Mouse (Mus musculus): ENCODE data around the gene Dusp10. TPM values are rescaled to one million over a fixed set of nuclear protein-coding genes. Genes with fewer than 3 reads are reported as not detected.

The Dusp10 gene
- total and polyA plus RNA-seq, 3 experiments: 5.0 to 14.1 (median 7.9) TPM

- 72% methylated on average over 7 of the region's 7 CpGs for WGBS
- Histone ChIP-seq H3K27me3 (ENCODE audit: control insufficient read depth, insufficient read depth, low read length) (no peaks in the 10 kb centered on the region), H3K79me2 (replicated peaks; ENCODE audit: control insufficient read depth, insufficient read depth, low read length) (no peaks in the 10 kb centered on the region)
These were observed 104.5 kb downstream of the Dusp10 start for GRCm38 (mm10) chr1:184117586-184117985.

DNA sequence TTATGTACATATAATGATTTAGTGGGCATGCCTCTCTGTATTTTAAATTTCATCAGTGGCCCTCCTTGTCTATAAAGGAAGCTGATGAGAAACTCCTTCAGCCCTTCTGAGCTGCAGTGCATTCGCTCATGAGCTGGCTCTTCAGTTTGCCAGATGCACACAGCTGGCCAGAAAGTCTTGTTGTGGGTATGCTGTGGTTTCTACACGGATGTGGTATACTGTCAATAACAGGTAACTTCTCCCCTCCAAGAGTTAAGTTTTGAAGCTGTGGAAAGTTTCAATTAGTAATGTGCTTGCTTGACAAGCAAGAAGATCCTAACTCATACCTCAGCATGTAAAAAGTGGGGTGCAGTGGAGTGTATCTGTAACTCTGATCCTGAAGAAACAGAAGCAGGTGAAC lies 104.9 kb downstream of the Dusp10 start:
- intact Hi-C loops (cut with DNase I): no loop called here
- Histone ChIP-seq H3K79me2 (replicated peaks; ENCODE audit: control insufficient read depth, insufficient read depth, low read length) (no peaks in the 10 kb centered on the region), H3K36me3 (ENCODE audit: control insufficient read depth, insufficient read depth, low read length) (no peaks in the 10 kb centered on the region), H3K4me3 (no peak overlapping the region), H3K4me1 (ENCODE audit: control insufficient read depth, insufficient read depth, low read length) (no peaks in the 10 kb centered on the region), H3K27ac (no peak overlapping the region), H3K27me3 (ENCODE audit: control insufficient read depth, insufficient read depth, low read length) (no peaks in the 10 kb centered on the region), H3K9ac (ENCODE audit: low read depth, low read length) (no peak overlapping the region)
- WGBS: 68% methylated on average over 2 of the region's 2 CpGs
- no peak for DNase-seq
- TF ChIP-seq CTCF (IDR thresholded peaks at IDR 0.05): no peak
- no peak for TF ChIP-seq POLR2A (IDR thresholded peaks at IDR 0.05; ENCODE audit: insufficient read depth, low read depth, low read length)
- no peak for TF ChIP-seq EP300 (IDR thresholded peaks at IDR 0.05; ENCODE audit: insufficient read depth, low read depth, low read length)

More at GRCm38 (mm10) chr1:184117586-184117985, 104.5 kb downstream of the Dusp10 start:
- no peaks in the 10 kb centered on the region for H3K4me1 ChIP-seq (ENCODE audit: control insufficient read depth, insufficient read depth, low read length)
- no peak for TF ChIP-seq POLR2A (IDR thresholded peaks at IDR 0.05; ENCODE audit: insufficient read depth, low read depth, low read length)
- TF ChIP-seq CTCF (IDR thresholded peaks at IDR 0.05): no peak
- TF ChIP-seq EP300 (IDR thresholded peaks at IDR 0.05; ENCODE audit: insufficient read depth, low read depth, low read length): no peak
- no peak overlapping the region for H3K4me3 ChIP-seq
- no peak overlapping the region for H3K9ac ChIP-seq (ENCODE audit: low read depth, low read length)
- no peaks in the 10 kb centered on the region for H3K36me3 ChIP-seq (ENCODE audit: control insufficient read depth, insufficient read depth, low read length)
- no peak overlapping the region for H3K27ac ChIP-seq
- peak; percentile 21 to 34 for DNase-seq
- intact Hi-C loops (cut with DNase I): no loop called here

GRCm38 (mm10) chr1:184118586-184118985 lies 105.5 kb downstream of the Dusp10 start:
- Histone ChIP-seq H3K27ac (no peak overlapping the region), H3K4me3 (no peak overlapping the region), H3K4me1 (ENCODE audit: control insufficient read depth, insufficient read depth, low read length) (no peaks in the 10 kb centered on the region), H3K79me2 (replicated peaks; ENCODE audit: control insufficient read depth, insufficient read depth, low read length) (no peaks in the 10 kb centered on the region), H3K36me3 (ENCODE audit: control insufficient read depth, insufficient read depth, low read length) (no peaks in the 10 kb centered on the region), H3K9ac (ENCODE audit: low read depth, low read length) (no peak overlapping the region), H3K27me3 (ENCODE audit: control insufficient read depth, insufficient read depth, low read length) (no peaks in the 10 kb centered on the region)
- no peak for DNase-seq
- 73% methylated on average over 1 of the region's 1 CpGs for WGBS
- intact Hi-C loops (cut with DNase I): no loop called here
- TF ChIP-seq POLR2A (IDR thresholded peaks at IDR 0.05; ENCODE audit: insufficient read depth, low read depth, low read length) (no peak), EP300 (IDR thresholded peaks at IDR 0.05; ENCODE audit: insufficient read depth, low read depth, low read length) (no peak), CTCF (IDR thresholded peaks at IDR 0.05) (no peak)

Other genes starting within 250 kb of the Dusp10 start
- gene 1700056E22Rik, start 21.0 kb downstream of the Dusp10 start, total RNA-seq (2021): under 1 TPM; 0.25 to 0.84 TPM
- gene 1700056E22Rik, start 21.0 kb downstream of the Dusp10 start, polyA plus RNA-seq (2012; rRNA removed): 0.44 and 1.5 TPM in 2 replicates